Mouse (Mus musculus) limb, embryonic 12.5 days (tissue): ENCODE measurements at regions not wholly inside any gene's neighbourhood (a gene's known extent, or its start where the extent isn't known, plus 50 kb on each side); places are given as distances from the start of the nearest gene placed in this dataset.

Experiments used
- ATAC-seq: fragments of 200-750 bp; cut with Nextera tagmentation; 2 replicates; pipeline ENCODE4 v1.8.0; 2017; ENCODE audit warnings: low read depth, moderate TSS enrichment; ENCODE audit not compliant: insufficient number of reproducible peaks, insufficient read depth, low FRiP score, low TSS enrichment
- H3K27ac ChIP-seq: fragments of 300-500 bp; sonication (generic); 2 replicates; pipeline ENCODE4 v1.5.1; 2016; ENCODE audit warnings: mild to moderate bottlenecking, moderate library complexity
- H3K27me3 ChIP-seq: fragments of 300-500 bp; sonication (generic); 2 replicates; pipeline ENCODE4 v1.6.1; 2016; ENCODE audit warnings: mild to moderate bottlenecking, moderate library complexity
- H3K36me3 ChIP-seq: fragments of 300-500 bp; sonication (generic); 2 replicates; pipeline ENCODE4 v1.6.1; 2016; ENCODE audit warnings: mild to moderate bottlenecking, moderate library complexity
- H3K4me1 ChIP-seq: fragments of 300-500 bp; sonication (generic); replicated peaks from 2 replicates; pipeline ENCODE4 v1.6.1; 2016
- H3K4me2 ChIP-seq: fragments of 300-500 bp; sonication (generic); 2 replicates; pipeline ENCODE4 v1.6.1; 2016; ENCODE audit warnings: mild to moderate bottlenecking, moderate library complexity
- H3K4me3 ChIP-seq: fragments of 300-500 bp; sonication (generic); replicated peaks from 2 replicates; pipeline ENCODE4 v1.5.1; 2016; ENCODE audit warnings: mild to moderate bottlenecking
- H3K9ac ChIP-seq: fragments of 300-500 bp; sonication (generic); replicated peaks from 2 replicates; pipeline ENCODE4 v1.6.1; 2016; ENCODE audit warnings: mild to moderate bottlenecking, moderate library complexity
- H3K9me3 ChIP-seq: fragments of 300-500 bp; sonication (generic); 2 replicates; pipeline ENCODE4 v1.6.1; 2016; ENCODE audit warnings: mild to moderate bottlenecking, moderate library complexity
- WGBS: fragments of 180-500 bp; shearing (Covaris S2); methylation state at CpG from one replicate; pipeline ENCODE4 v1.1.7; 2016; 5-methylcytosine and 5-hydroxymethylcytosine counted together

- ATAC-seq: no peak
- Histone ChIP-seq H3K36me3 (no peaks in the 10 kb centered on the region), H3K4me2 (no peak overlapping the region), H3K9me3 (no peaks in the 10 kb centered on the region), H3K4me1 (peaks cover 9% of the 10 kb centered on the region), H3K4me3 (no peak overlapping the region), H3K27ac (no peak overlapping the region), H3K9ac (no peak overlapping the region), H3K27me3 (no peaks in the 10 kb centered on the region)
- 61% methylated on average over 10 of the region's 10 CpGs for WGBS
Measured at GRCm38 (mm10) chr13:110690501-110691255, 295.8 kb downstream of the Plk2 start.

- Histone ChIP-seq H3K27me3 (no peaks in the 10 kb centered on the region), H3K36me3 (no peaks in the 10 kb centered on the region), H3K4me1 (peaks cover 9% of the 10 kb centered on the region), H3K4me2 (no peak overlapping the region), H3K9me3 (no peaks in the 10 kb centered on the region), H3K27ac (no peak overlapping the region), H3K4me3 (no peak overlapping the region), H3K9ac (no peak overlapping the region)
- ATAC-seq: no peak
- 88% methylated on average over 5 of the region's 5 CpGs for WGBS
Measured at GRCm38 (mm10) chr13:110692696-110693095, 297.9 kb downstream of the Plk2 start.

- Histone ChIP-seq H3K36me3 (no peaks in the 10 kb centered on the region), H3K4me1 (peaks cover 9% of the 10 kb centered on the region), H3K9ac (no peak overlapping the region), H3K4me3 (no peak overlapping the region), H3K27ac (no peak overlapping the region), H3K9me3 (no peaks in the 10 kb centered on the region), H3K4me2 (no peak overlapping the region), H3K27me3 (no peaks in the 10 kb centered on the region)
- 73% methylated on average over 6 of the region's 6 CpGs for WGBS
- ATAC-seq: no peak
Measured at GRCm38 (mm10) chr13:110694876-110695275, 300.0 kb downstream of the Plk2 start.

GRCm38 (mm10) chr13:110696549-110696948, 301.7 kb downstream of the Plk2 start:
- Histone ChIP-seq H3K4me3 (no peak overlapping the region), H3K4me1 (no peaks in the 10 kb centered on the region), H3K9me3 (no peaks in the 10 kb centered on the region), H3K27ac (no peak overlapping the region), H3K36me3 (no peaks in the 10 kb centered on the region), H3K27me3 (no peaks in the 10 kb centered on the region), H3K4me2 (no peak overlapping the region), H3K9ac (no peak overlapping the region)
- 90% methylated on average over 5 of the region's 5 CpGs for WGBS
- no peak for ATAC-seq

GRCm38 (mm10) chr13:110704261-110704660, 309.4 kb downstream of the Plk2 start:
- Histone ChIP-seq H3K4me3 (no peak overlapping the region), H3K4me1 (peaks cover 10% of the 10 kb centered on the region; the same call in 1 of the 2 replicates), H3K4me2 (no peak overlapping the region), H3K27ac (no peak overlapping the region), H3K9ac (no peak overlapping the region), H3K36me3 (no peaks in the 10 kb centered on the region), H3K9me3 (no peaks in the 10 kb centered on the region), H3K27me3 (no peaks in the 10 kb centered on the region)
- WGBS: 88% methylated on average over 2 of the region's 2 CpGs
- ATAC-seq: no peak

GRCm38 (mm10) chr13:110710847-110711246, 316.0 kb downstream of the Plk2 start:
- 71% methylated on average over 4 of the region's 4 CpGs for WGBS

GRCm38 (mm10) chr13:110712527-110712926, 317.7 kb downstream of the Plk2 start:
- no peak for ATAC-seq
- Histone ChIP-seq H3K4me1 (no peaks in the 10 kb centered on the region), H3K36me3 (no peaks in the 10 kb centered on the region), H3K27me3 (no peaks in the 10 kb centered on the region), H3K9ac (no peak overlapping the region), H3K4me2 (no peak overlapping the region), H3K4me3 (no peak overlapping the region), H3K9me3 (no peaks in the 10 kb centered on the region), H3K27ac (no peak overlapping the region)
- 35% methylated on average over 3 of the region's 3 CpGs for WGBS

More at GRCm38 (mm10) chr13:110710847-110711246, 316.0 kb downstream of the Plk2 start:
- Histone ChIP-seq H3K27ac (no peak overlapping the region), H3K4me3 (no peak overlapping the region), H3K4me2 (no peak overlapping the region), H3K9me3 (no peaks in the 10 kb centered on the region), H3K9ac (no peak overlapping the region), H3K4me1 (0 out of 2 replicates have a peak, but pooled peaks cover 4% of the 10 kb centered on the region), H3K36me3 (no peaks in the 10 kb centered on the region), H3K27me3 (no peaks in the 10 kb centered on the region)
- ATAC-seq: no peak

- Histone ChIP-seq H3K9me3 (no peaks in the 10 kb centered on the region), H3K27ac (no peak overlapping the region), H3K27me3 (no peaks in the 10 kb centered on the region), H3K4me2 (no peak overlapping the region), H3K36me3 (no peaks in the 10 kb centered on the region), H3K4me3 (no peak overlapping the region), H3K4me1 (peaks cover 14% of the 10 kb centered on the region), H3K9ac (no peak overlapping the region)
- ATAC-seq: no peak
- 81% methylated on average over 10 of the region's 10 CpGs for WGBS
Measured at GRCm38 (mm10) chr13:110722170-110722569, 327.3 kb downstream of the Plk2 start.

- Histone ChIP-seq H3K27ac (no peak overlapping the region), H3K4me1 (peaks cover 14% of the 10 kb centered on the region), H3K4me2 (no peak overlapping the region), H3K4me3 (no peak overlapping the region), H3K9me3 (no peaks in the 10 kb centered on the region), H3K36me3 (no peaks in the 10 kb centered on the region), H3K9ac (no peak overlapping the region), H3K27me3 (no peaks in the 10 kb centered on the region)
- whole genome bisulfite sequencing: 37% methylated on average over 6 of the region's 6 CpGs
- ATAC-seq: no peak
Measured at GRCm38 (mm10) chr13:110722752-110723151, 327.9 kb downstream of the Plk2 start.

- peaks cover 22% of the 10 kb centered on the region for H3K4me1 ChIP-seq
Measured at GRCm38 (mm10) chr13:110724836-110725235, 330.0 kb downstream of the Plk2 start.

GRCm38 (mm10) chr13:110725821-110726220, 331.0 kb downstream of the Plk2 start:
- H3K4me1 ChIP-seq: peaks cover 22% of the 10 kb centered on the region
- 70% methylated on average over 3 of the region's 3 CpGs for WGBS
- no peak overlapping the region for H3K27ac ChIP-seq
- no peaks in the 10 kb centered on the region for H3K9me3 ChIP-seq
- no peak overlapping the region for H3K9ac ChIP-seq
- H3K27me3 ChIP-seq: no peaks in the 10 kb centered on the region
- H3K36me3 ChIP-seq: no peaks in the 10 kb centered on the region
- ATAC-seq: no peak
- no peak overlapping the region for H3K4me3 ChIP-seq
- H3K4me2 ChIP-seq: no peak overlapping the region

More at GRCm38 (mm10) chr13:110724836-110725235, 330.0 kb downstream of the Plk2 start:
- Histone ChIP-seq H3K27me3 (no peaks in the 10 kb centered on the region), H3K4me3 (no peak overlapping the region), H3K9me3 (no peaks in the 10 kb centered on the region), H3K4me2 (no peak overlapping the region), H3K9ac (no peak overlapping the region), H3K27ac (no peak overlapping the region), H3K36me3 (no peaks in the 10 kb centered on the region)
- 34% methylated on average over 2 of the region's 2 CpGs for whole genome bisulfite sequencing
- no peak for ATAC-seq

- ATAC-seq: no peak
- WGBS: 59% methylated on average over 5 of the region's 5 CpGs
- no peak overlapping the region for H3K9ac ChIP-seq
Measured at GRCm38 (mm10) chr13:110735511-110735910, 340.7 kb downstream of the Plk2 start.

More at GRCm38 (mm10) chr13:110735511-110735910, 340.7 kb downstream of the Plk2 start:
- Histone ChIP-seq H3K27me3 (no peaks in the 10 kb centered on the region), H3K4me3 (no peak overlapping the region), H3K4me1 (no peaks in the 10 kb centered on the region), H3K9me3 (no peaks in the 10 kb centered on the region), H3K36me3 (no peaks in the 10 kb centered on the region), H3K27ac (no peak overlapping the region), H3K4me2 (no peak overlapping the region)
